Mouse (Mus musculus): ENCODE measurements around the gene Pnmal2.

Pnmal2 gene

DNA sequence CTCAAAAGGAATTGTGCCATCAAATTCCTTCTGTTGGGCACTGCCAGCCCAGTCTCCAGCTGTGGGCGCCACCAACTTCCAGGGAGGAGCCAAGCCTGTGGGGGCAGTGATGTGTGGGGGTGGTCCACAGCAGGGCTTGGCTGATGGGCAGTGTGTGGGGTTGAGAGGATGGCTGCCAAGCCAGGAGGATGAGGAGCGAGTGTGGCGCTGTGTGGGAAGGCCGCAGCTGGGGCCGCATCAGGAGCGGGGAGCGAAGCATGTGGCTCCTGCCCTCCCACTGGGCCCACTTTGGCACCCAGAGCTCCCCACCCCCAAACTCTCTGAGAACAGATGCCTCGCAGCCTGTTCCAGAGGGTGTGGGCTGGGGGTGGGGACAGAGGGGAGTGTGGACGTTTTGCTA lies 26.5 kb upstream of the Pnmal2 start:
- DNase-seq: no peak

DNA sequence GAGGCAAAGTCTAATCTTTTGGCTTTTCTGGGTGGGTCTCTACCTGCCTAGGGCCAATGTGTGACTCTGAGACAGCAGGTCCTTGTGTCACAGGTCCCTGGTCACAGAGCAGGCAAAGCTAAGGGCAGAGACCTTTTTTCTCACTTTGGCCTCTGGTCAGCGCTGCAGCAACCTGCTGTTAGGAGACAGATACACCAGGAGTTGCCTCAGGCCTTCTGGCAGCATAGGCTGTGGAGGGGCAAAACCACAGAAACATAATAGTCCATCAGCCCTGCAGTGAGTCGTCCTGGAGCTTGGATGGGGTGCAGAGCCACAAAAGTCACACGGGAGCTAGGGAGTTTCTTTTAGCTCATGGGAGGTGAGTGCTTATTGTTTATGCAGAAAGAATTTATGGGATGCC lies 25.8 kb upstream of the Pnmal2 start:
- no peak for DNase-seq

DNA sequence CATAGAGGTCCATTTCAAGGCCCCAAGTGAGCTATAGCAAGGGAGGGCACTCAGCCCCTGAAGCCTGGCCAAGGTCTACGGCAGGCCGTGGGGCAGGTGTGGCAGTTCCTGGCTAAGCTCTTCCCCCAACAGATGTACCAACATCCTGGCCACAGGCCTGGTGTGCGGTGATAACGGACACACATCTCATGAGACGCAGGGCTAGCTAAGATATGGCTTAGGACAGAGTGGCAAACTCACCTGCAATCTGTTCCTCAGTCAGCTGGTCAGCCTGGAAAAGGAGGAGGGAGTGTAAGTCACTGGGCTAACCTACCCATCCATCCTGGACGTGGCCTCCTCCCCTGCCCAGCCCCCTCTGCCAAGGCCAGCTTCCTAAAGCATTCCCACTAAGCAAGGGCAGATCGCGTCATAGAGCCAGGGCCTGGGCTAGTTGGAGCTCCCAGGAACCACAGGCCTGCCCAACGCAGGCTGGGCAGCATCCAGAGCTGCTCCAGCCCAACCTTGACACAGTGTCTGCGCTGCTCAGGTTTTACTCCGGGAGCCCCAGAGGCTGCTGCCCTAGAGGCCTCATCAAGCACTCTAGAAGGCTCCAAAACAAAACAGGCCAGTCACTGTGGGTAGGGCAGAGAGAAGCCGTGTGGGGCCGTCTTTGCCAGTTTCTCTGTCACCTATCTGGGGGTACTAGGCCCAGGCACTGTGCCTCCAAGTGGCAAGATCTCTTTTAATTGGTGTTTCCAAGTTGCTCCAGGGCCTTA lies 24.9 kb upstream of the Pnmal2 start:
- no peak for DNase-seq

DNA sequence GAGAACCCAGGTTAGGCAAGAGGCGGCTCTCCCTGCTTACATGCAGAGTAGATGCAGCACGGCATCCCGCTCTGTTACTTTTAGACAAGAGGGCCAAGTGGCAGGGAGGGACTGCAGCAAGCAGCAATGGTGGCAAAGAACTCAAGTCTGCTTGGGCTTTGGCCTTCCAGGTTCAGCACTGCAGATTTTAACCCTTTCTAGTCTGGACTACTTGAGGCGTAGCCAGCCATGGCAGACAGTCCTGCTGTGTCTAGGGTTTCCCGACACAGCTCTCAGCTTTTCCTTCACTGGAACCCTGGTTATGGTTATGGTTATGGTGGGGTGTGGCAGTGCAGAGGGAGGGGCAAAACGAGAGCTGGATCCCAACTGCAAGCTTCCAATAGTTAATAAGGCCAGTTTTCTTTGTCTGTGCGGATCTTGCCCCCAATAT lies 24.3 kb upstream of the Pnmal2 start:
- DNase-seq: no peak

DNA sequence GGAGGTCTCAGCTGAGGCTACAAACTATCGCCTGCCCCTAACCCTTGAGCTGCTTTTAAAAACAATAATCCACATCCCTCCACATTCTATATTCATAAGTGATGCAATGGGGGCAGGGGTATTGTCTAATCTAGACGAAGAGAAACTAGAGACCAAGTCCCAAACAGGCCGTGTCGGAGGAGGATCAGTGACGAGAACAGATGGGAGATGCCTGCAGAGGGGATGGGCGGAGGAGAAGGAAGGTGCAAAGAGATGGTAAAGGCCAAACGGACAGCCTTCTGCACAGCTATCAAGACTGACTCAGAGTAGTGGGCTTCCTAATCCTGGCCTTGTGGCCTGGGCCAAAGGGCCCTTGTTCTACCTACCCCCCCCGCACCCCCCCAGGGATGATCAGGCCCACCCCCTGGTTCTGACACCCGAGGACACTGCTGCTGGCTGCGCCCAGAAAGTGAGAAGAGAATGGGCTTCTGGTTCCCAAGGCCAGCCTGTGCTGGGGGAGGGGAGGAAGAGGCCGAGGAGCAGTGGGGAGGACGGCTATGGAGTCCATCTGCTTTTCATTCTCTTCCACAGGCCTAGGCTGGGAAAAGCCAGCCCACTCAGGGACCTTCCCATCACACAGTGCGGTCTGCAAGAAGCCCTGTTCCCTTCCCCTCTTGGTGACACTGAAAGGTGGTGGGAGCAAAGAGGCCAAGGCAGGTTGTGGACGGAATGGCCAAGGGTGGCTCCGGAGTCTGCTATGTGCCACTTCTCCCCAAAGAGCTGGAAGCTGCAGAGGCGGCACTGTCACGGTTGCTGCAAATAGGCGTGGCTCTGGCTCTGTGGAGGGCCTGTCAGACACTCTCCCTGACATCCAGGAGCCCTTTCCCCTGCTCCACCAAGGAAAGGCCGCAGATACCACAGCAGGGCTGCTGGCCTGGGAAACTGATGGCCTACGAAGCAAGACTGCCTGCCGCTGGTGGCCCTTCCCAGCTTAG lies 23.4 kb upstream of the Pnmal2 start:
- DNase-seq: peak; percentile 63

GRCm38 (mm10) chr7:16921881-16922335 lies 22.6 kb upstream of the Pnmal2 start:
- DNase-seq: peak; percentile 60

DNA sequence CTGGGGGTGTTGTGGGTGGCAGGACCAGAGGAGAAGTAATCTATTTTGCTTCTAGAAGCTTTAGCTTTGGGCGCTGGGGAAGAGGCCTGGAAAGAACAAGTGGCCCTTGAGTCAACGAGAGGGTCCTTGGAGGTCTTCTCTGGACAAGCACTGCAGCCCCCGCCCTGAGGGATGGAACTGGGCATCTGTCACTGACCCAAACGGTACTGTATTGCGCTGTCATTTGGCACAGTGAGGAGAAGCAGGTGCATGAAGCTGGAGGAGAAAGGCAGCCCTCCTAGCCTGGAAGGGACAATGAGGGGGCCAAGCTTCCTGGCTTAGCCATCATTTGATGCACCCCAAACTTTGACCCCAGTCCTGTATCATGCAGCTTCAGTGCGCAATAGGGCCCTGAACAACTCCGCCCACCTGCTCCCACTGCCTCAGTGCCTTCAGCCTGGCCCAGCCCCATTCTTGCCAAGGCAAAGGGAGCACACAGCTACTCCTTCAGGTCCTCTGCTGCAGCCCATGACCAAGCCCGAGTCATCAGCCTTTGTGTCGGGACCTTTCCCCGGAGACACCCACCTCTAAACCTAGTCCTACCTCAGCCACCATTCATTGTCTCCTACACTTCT lies 22.0 kb upstream of the Pnmal2 start:
- peak; percentile 65 for DNase-seq

DNA sequence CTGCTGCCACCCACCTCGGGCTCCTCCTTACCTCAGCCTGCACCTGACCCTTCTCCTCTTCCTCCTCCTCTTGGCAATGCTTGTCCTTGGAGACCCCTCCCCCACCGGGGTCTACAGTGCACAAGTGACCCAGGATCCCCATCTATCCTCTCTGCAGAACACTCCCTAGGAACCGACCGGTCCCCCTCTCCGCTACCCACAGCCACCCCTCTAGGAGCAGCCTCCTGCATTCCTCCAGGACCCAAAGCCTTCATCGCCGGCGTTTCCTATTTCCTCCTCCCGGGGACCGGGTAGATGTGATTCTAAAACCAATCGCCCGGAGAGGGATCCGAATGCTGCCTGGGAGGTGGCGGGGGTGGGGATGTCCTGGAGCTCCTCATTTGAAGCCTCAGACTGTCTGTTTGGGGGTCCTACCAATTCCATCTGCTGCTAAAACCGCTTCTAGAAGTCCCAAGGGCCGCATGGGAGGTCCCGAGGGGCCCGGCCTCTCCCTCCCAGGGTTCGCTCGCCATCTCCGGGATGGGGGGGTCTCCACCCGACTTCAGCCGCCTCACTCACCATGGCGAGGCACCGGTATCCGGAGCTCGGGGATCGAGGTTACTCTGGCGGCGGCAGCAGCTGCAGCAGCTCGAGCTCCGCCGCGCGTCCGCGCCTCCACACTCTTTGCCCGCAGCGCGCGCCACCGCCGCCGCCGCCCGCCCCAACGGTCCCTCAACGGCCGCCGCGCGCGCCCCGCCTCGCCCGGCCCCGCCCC lies 21.0 kb upstream of the Pnmal2 start:
- no peak for DNase-seq

DNA sequence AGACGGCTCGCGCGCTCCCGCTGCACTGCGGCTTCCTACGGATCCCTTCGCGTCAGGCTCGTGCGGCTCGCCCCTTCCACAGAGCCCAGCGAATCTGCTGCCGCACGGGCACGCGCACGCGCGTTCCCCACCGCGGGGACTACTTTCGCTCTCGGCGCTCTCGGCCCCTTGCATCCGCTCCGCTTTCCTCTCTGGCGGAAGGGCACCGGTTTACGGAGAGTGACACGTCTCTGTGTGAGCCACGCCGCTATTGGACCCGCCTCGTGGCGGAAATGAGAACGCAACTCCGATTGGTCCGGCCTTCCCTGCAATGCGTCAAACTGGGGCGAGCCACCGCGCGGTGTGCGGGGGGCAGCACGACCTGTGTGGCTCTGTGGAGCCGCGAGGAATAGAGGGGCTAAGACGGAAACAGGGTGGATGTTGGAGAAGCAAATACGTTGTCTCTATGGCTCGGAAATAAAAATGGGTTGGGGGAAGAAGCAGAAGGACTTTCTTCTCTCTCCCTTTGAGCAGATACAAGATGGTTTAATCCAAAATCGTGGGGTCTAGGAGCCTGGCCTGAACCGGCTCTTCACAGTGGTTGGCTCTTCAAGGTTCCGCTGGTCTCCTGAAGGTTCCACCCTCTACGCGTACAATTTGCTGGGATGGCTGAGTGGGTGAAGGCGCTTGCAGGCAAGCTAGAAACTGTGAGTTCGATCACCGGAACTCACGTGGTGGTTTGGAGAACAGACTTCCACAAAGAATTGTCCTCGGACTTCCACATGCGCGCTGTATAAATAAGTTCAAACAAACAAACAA lies 20.2 kb upstream of the Pnmal2 start, which contains the start of gene Calm3:
Calm3 (minus strand) TSS at position 78 of the 798 bp plus-strand sequence.
- peak; percentile 100 for DNase-seq

- no peak for DNase-seq
These were observed 16.1 kb upstream of the Pnmal2 start for GRCm38 (mm10) chr7:16928341-16928740.

GRCm38 (mm10) chr7:16930850-16931249 lies 13.6 kb upstream of the Pnmal2 start:
- DNase-seq: peak; percentile 85

- DNase-seq: peak; percentile 91
These were observed 12.4 kb upstream of the Pnmal2 start for GRCm38 (mm10) chr7:16931968-16932627.

GRCm38 (mm10) chr7:16932704-16933577 lies 11.5 kb upstream of the Pnmal2 start:
- DNase-seq: peak; percentile 80

- DNase-seq: peak; percentile 34
These were observed 7.2 kb upstream of the Pnmal2 start for GRCm38 (mm10) chr7:16937312-16937711.

- DNase-seq: no peak
These were observed 6.2 kb upstream of the Pnmal2 start for GRCm38 (mm10) chr7:16938117-16938791.

DNA sequence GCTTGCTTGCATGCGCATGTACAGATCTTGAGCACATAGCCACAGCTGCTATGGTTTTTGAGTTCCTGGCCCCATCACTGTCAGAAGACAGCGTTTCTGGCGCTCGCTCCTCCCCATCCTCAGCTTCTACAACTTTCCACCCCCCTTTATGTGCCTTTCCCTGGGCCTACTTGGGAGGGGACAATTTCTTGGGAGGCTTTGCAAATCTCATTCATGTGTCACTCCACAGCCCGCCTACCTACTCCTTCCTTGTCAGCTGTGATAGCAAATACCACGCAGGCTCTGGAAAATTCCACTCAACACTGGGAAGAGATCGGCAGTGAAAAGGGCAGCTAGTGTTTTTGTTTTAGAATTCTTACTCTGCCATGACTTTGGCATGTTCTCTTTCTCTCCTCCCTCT lies 4.2 kb upstream of the Pnmal2 start:
- DNase-seq: peak; percentile 52

DNA sequence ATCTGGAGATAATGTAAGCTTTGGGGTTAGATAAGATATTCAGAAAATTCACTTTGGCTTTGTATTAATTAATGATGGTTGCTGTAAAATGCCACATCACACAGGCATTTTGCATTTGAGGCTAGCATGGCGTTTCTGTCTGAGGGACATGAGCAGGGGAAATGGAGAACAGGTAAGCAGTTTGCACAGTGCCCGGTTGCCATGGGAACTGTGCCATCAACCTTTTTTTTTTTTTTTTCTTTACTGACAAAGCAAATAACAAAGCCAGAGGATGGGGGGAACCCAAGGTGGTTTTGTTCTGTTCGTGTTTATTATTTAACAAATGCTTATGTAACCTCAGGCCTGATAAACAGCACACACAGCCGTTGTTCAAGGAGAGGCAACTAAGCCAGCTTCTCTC lies 1.6 kb upstream of the Pnmal2 start:
- DNase-seq: no peak

DNA sequence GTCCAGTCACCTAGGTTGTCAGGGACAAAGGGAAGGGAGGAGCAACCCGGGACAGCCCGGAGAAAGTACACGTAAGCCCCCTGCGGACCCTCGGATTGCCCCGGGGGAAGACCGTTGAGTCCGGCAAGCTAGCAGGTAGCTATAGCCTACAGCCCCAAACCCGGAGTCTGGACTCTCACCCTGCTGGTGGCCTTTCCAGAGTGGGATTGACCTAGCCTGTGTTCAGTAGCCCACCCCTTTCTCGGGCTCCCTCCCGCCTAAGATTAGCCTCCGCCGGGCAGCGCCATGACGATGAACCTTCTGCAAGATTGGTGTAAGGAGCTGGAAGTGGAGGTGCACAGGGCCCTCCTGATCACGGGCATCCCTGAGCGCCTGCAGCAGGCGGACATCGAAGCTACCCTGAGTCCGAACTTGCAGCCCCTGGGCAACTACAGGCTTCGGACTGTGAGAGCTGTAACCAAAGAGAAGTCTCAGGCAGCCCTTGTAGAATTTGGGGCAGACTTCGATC lies 380 bp downstream of the Pnmal2 start:
- no peak for DNase-seq

- DNase-seq: peak; percentile 27
These were observed 937 bp downstream of the Pnmal2 start for GRCm38 (mm10) chr7:16945419-16945818.

Data from kidney, postnatal 10 days (tissue).